Mouse (Mus musculus) spleen, adult 2 months (tissue): Measurements from ENCODE around the gene Acot4.

Experiments used
- CTCF ChIP-seq: fragments of 200-500 bp; IDR thresholded peaks from 2 replicates; pipeline ENCODE4 v1.5.1; 2011; ENCODE audit warnings: mild to moderate bottlenecking, inconsistent platforms; ENCODE audit not compliant: insufficient read depth, insufficient read length, insufficient replicate concordance; ENCODE audit errors: extremely low read depth
- POLR2A ChIP-seq: fragments of 200-500 bp; IDR thresholded peaks from 2 replicates; pipeline ENCODE4 v1.6.1; 2011; ENCODE audit warnings: low read depth, low read length, inconsistent platforms

DNA sequence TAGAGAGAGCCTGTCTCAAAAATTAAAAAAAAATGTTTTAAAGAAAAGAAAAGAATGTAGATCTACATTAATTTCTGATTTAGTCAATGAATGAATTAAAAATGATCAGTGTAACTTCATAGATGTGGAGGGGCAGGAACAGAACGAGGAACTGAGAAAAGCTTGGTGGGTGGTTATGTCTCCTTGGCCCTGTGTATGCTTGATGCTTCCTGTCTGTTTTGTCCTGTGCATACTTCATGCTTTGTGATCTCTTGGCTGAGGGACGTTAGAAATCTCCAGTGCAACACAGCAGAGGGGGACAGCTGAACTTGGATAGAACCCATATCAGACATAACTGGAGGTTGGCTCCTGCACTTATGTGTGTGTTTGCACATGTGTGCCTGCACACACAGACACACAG is 41.0 kb upstream of the Acot4 start:
- TF ChIP-seq CTCF (no peak), POLR2A (no peak)
